Mouse (Mus musculus) testis, adult 2 months (tissue): ENCODE results near the gene Rif1.

ENCODE experiments used
- CTCF ChIP-seq: fragments of 200-500 bp; IDR thresholded peaks from 2 replicates; pipeline ENCODE4 v1.5.1; 2012; ENCODE audit warnings: low read depth, mild to moderate bottlenecking, inconsistent platforms, low read length, moderate library complexity; ENCODE audit not compliant: control insufficient read depth, insufficient read depth, insufficient replicate concordance
- POLR2A ChIP-seq: fragments of 200-500 bp; IDR thresholded peaks from 2 replicates; pipeline ENCODE4 v1.6.1; 2012; ENCODE audit warnings: low read depth, mild to moderate bottlenecking, inconsistent platforms, low read length, moderate library complexity; ENCODE audit not compliant: control insufficient read depth

DNA sequence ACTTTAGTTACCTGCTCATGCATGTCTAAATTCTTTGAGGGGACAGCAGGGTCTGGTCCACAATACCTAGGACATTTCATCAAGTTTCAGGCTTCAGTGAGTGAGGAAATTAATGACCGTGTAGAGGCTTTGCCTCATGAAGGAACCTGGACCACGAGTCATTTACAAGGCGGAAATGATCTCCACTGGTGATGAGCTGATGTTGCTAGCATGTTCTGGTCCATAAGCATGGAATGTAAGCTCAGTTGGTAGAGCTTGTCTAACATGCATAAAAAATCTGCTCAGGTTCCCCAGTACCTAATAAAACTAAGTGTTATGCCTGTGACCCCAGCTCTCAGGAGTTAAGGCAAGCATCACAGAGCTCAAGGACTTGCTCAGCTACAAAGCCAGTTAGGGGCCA lies 30.5 kb upstream of the Rif1 start:
- TF ChIP-seq CTCF: no peak
- no peak for TF ChIP-seq POLR2A
